In the genomic region with DNA sequence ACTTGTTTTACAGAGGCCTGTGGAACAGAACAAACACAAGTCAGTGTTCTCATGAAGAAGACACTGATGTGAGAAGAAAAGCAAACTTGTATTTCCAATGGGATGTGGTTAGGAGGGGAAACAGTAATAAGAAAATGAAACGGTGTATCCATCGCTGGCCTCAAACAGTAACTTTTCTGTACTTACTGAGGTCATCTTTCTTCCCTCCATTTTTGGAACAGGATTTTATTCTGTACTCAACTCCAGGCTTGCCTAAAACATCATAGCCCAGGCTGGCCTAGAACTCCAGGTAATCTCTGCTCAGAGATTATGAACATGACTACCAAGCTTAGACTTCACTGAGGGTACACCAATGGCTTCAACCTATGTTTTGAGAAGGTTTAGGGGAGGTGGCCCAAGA, we compare ENCODE assay signal across 9 mouse cellular contexts. TPM values are rescaled to one million over a fixed set of nuclear protein-coding genes. Genes with fewer than 3 reads are reported as not detected.
A peak's percentile ranks its signal among the peaks of the same experiment; 100 is the strongest.
DNase-seq lines count a peak whose midpoint lies in the region; ATAC-seq and TF ChIP-seq lines count a peak whose summit lies in the region.
"Had no signal": no experiment of that assay in that cellular context is flagged by ENCODE, and none has a peak within 500 bp of the region (broad histone marks: within the 10 kb centered on the region; RNA-seq: fewer than 3 reads in every experiment).

No protein-coding gene starts in this region.

- peaks cover 75% of the 10 kb centered on the region for H3K36me3 ChIP-seq in heart, embryonic 10.5 days
- peaks cover 72% of the 10 kb centered on the region for H3K36me3 ChIP-seq in ES-Bruce4 (ENCODE audit: control insufficient read depth, insufficient read depth, low read length, poor library complexity, severe bottlenecking)
- H3K36me3 ChIP-seq in hindbrain, embryonic 11.5 days (ENCODE audit: control insufficient read depth, insufficient read depth, low read length), result peaks cover 40% of the 10 kb centered on the region
- H3K36me3 ChIP-seq in liver, embryonic 16.5 days (ENCODE audit: control insufficient read depth, insufficient read depth), result peaks cover 72% of the 10 kb centered on the region

- H3K4me3 ChIP-seq in heart, embryonic 10.5 days, result peak overlapping the region; percentile 88
- no peak overlapping the region for H3K4me3 ChIP-seq in ES-Bruce4 (ENCODE audit: low read depth, low read length)
- peak overlapping the region; percentile 96 for H3K4me3 ChIP-seq in hindbrain, embryonic 11.5 days (ENCODE audit: low read depth, low read length)
- peak overlapping the region; percentile 89 for H3K4me3 ChIP-seq in liver, embryonic 16.5 days (ENCODE audit: low read depth, low read length)

- no peak for TF ChIP-seq CTCF in ES-Bruce4 (IDR thresholded peaks at IDR 0.05; ENCODE audit: low read depth, low read length)

- H3K9ac ChIP-seq in ES-Bruce4 (ENCODE audit: low read depth, poor library complexity, severe bottlenecking), result peak overlapping the region; percentile 95
- H3K9ac ChIP-seq in hindbrain, embryonic 11.5 days (ENCODE audit: low read depth, low read length), result no peak overlapping the region; the same call in 1 of the 2 replicates
- H3K9ac ChIP-seq in liver, embryonic 16.5 days (ENCODE audit: low read depth, low read length), result peak overlapping the region; percentile 96

- TF ChIP-seq EP300 in ES-Bruce4 (IDR thresholded peaks at IDR 0.05; ENCODE audit: insufficient read depth, low read depth, low read length), result no peak

- H3K27me3 ChIP-seq in heart, embryonic 10.5 days (ENCODE audit: insufficient read depth, poor library complexity, severe bottlenecking), result no peaks in the 10 kb centered on the region
- H3K27me3 ChIP-seq in ES-Bruce4 (ENCODE audit: control insufficient read depth, insufficient read depth, low read length, poor library complexity, severe bottlenecking), result no peaks in the 10 kb centered on the region
- no peaks in the 10 kb centered on the region for H3K27me3 ChIP-seq in hindbrain, embryonic 11.5 days (ENCODE audit: control insufficient read depth, insufficient read depth, low read length)
- H3K27me3 ChIP-seq in liver, embryonic 16.5 days (ENCODE audit: control insufficient read depth, insufficient read depth, low read depth, low read length), result no peaks in the 10 kb centered on the region

- no peak for ATAC-seq in hindbrain, embryonic 11.5 days (ENCODE audit: low FRiP score)
- ATAC-seq in liver, embryonic 16.5 days (ENCODE audit: low read depth), result no peak

- peak overlapping the region; percentile 97; the same call in 1 of the 2 replicates for H3K27ac ChIP-seq in heart, embryonic 10.5 days
- no peak overlapping the region for H3K27ac ChIP-seq in ES-Bruce4 (ENCODE audit: insufficient read depth, low read length)
- H3K27ac ChIP-seq in hindbrain, embryonic 11.5 days (ENCODE audit: low read depth, low read length), result no peak overlapping the region
- H3K27ac ChIP-seq in liver, embryonic 16.5 days (ENCODE audit: low read length), result peak overlapping the region; percentile 97

- H3K9me3 ChIP-seq in heart, embryonic 10.5 days, result no peaks in the 10 kb centered on the region
- H3K9me3 ChIP-seq in ES-Bruce4 (replicated peaks; ENCODE audit: control insufficient read depth, insufficient read depth, low read length, poor library complexity, severe bottlenecking), result no peaks in the 10 kb centered on the region
- no peaks in the 10 kb centered on the region for H3K9me3 ChIP-seq in hindbrain, embryonic 11.5 days (ENCODE audit: control insufficient read depth, low read length)
- H3K9me3 ChIP-seq in liver, embryonic 16.5 days (replicated peaks; ENCODE audit: control insufficient read depth, low read length), result no peaks in the 10 kb centered on the region

- WGBS in heart, embryonic 10.5 days, result 89% methylated on average over 2 of the region's 2 CpGs
- 97% methylated on average over 2 of the region's 2 CpGs for WGBS in hindbrain, embryonic 11.5 days
- 80% methylated on average over 2 of the region's 2 CpGs for WGBS in liver, embryonic 16.5 days (ENCODE audit: insufficient replicate concordance)

- TF ChIP-seq POLR2A in ES-Bruce4 (IDR thresholded peaks at IDR 0.05; ENCODE audit: insufficient read depth, low read length), result no peak

- H3K4me2 ChIP-seq in hindbrain, embryonic 11.5 days (replicated peaks; ENCODE audit: low read depth, low read length), result peak overlapping the region; percentile 60
- peak overlapping the region; percentile 75 for H3K4me2 ChIP-seq in liver, embryonic 16.5 days (ENCODE audit: low read depth, low read length)

- peaks cover 35% of the 10 kb centered on the region for H3K4me1 ChIP-seq in heart, embryonic 10.5 days
- H3K4me1 ChIP-seq in ES-Bruce4 (ENCODE audit: control insufficient read depth, insufficient read depth, low read length), result peaks cover 1% of the 10 kb centered on the region
- H3K4me1 ChIP-seq in hindbrain, embryonic 11.5 days (replicated peaks; ENCODE audit: control insufficient read depth, insufficient read depth, low read length), result peaks cover 12% of the 10 kb centered on the region; the same call in 1 of the 2 replicates
- H3K4me1 ChIP-seq in liver, embryonic 16.5 days (ENCODE audit: control insufficient read depth, low read depth, low read length), result peaks cover 65% of the 10 kb centered on the region

- no peak for DNase-seq in heart, embryonic 10.5 days (ENCODE audit: low spot score)
- no peak for DNase-seq in heart, adult 11 months
- DNase-seq in hindbrain, embryonic 11.5 days (ENCODE audit: low spot score), result no peak
- no peak for DNase-seq in cerebellum, adult 8-10 months
- DNase-seq in testis, postnatal 10 days (ENCODE audit: low spot score), result no peak
- no peak for DNase-seq in frontal cortex, postnatal 10 days (ENCODE audit: low spot score in 2 of 2)
- DNase-seq: retina, postnatal 1 day had no signal

RNA-seq across cellular contexts. Expression of gene Rad23a, which starts 1.1 kb away (rescaled TPM):
- 137 and 154 TPM in 2 replicates for polyA plus RNA-seq in heart, embryonic 10.5 days (2016; fragmentation: Nextera tagmentation; extraction: Ambion mirVana)
- 68.0 and 76.1 TPM in 2 replicates for polyA plus RNA-seq in ES-Bruce4 (2011; ENCODE audit: insufficient read depth, insufficient read length, low read depth, missing spikeins)
- 88.6 and 91.3 TPM in 2 replicates for polyA plus RNA-seq in hindbrain, embryonic 11.5 days (2014; fragmentation: Nextera tagmentation; extraction: Ambion mirVana)
- 294 and 307 TPM in 2 replicates for polyA plus RNA-seq in liver, embryonic 16.5 days (2015; fragmentation: Nextera tagmentation; extraction: Ambion mirVana)

RNA-seq across cellular contexts. Expression of gene Calr, which starts 7.3 kb away (rescaled TPM):
- 881 and 1,047 TPM in 2 replicates for polyA plus RNA-seq in heart, embryonic 10.5 days (2016; fragmentation: Nextera tagmentation; extraction: Ambion mirVana)
- polyA plus RNA-seq in ES-Bruce4 (2011; ENCODE audit: insufficient read depth, insufficient read length, low read depth, missing spikeins), result 507 and 546 TPM in 2 replicates
- 837 and 845 TPM in 2 replicates for polyA plus RNA-seq in hindbrain, embryonic 11.5 days (2014; fragmentation: Nextera tagmentation; extraction: Ambion mirVana)
- 473 and 480 TPM in 2 replicates for polyA plus RNA-seq in liver, embryonic 16.5 days (2015; fragmentation: Nextera tagmentation; extraction: Ambion mirVana)

RNA-seq across cellular contexts. Expression of gene Gadd45gip1, which starts 8.1 kb away (rescaled TPM):
- polyA plus RNA-seq in heart, embryonic 10.5 days (2016; fragmentation: Nextera tagmentation; extraction: Ambion mirVana), result 57.3 and 60.5 TPM in 2 replicates
- 19.5 and 20.5 TPM in 2 replicates for polyA plus RNA-seq in ES-Bruce4 (2011; ENCODE audit: insufficient read depth, insufficient read length, low read depth, missing spikeins)
- polyA plus RNA-seq in hindbrain, embryonic 11.5 days (2014; fragmentation: Nextera tagmentation; extraction: Ambion mirVana), result 36.0 and 37.2 TPM in 2 replicates
- 41.5 and 41.9 TPM in 2 replicates for polyA plus RNA-seq in liver, embryonic 16.5 days (2015; fragmentation: Nextera tagmentation; extraction: Ambion mirVana)

RNA-seq across cellular contexts. Expression of gene Dand5, which starts 16.8 kb away (rescaled TPM):
- 5.3 TPM in 2 replicates for polyA plus RNA-seq in heart, embryonic 10.5 days (2016; fragmentation: Nextera tagmentation; extraction: Ambion mirVana)
- polyA plus RNA-seq in ES-Bruce4 (2011; ENCODE audit: insufficient read depth, insufficient read length, low read depth, missing spikeins), result 2.5 and 3.1 TPM in 2 replicates
- polyA plus RNA-seq in hindbrain, embryonic 11.5 days (2014; fragmentation: Nextera tagmentation; extraction: Ambion mirVana), result 6.2 and 7.1 TPM in 2 replicates
- 2.5 and 3.0 TPM in 2 replicates for polyA plus RNA-seq in liver, embryonic 16.5 days (2015; fragmentation: Nextera tagmentation; extraction: Ambion mirVana)

RNA-seq across cellular contexts. Expression of gene Farsa, which starts 17.4 kb away (rescaled TPM):
- 80.8 and 108 TPM in 2 replicates for polyA plus RNA-seq in heart, embryonic 10.5 days (2016; fragmentation: Nextera tagmentation; extraction: Ambion mirVana)
- polyA plus RNA-seq in ES-Bruce4 (2011; ENCODE audit: insufficient read depth, insufficient read length, low read depth, missing spikeins), result 50.8 and 52.6 TPM in 2 replicates
- polyA plus RNA-seq in hindbrain, embryonic 11.5 days (2014; fragmentation: Nextera tagmentation; extraction: Ambion mirVana), result 89.6 and 91.4 TPM in 2 replicates
- polyA plus RNA-seq in liver, embryonic 16.5 days (2015; fragmentation: Nextera tagmentation; extraction: Ambion mirVana), result 52.7 and 53.1 TPM in 2 replicates

Comparison
In these comparisons a context has a peak if more than half of its experiments do, and no peak if none do; other contexts are left out.
1. H3K27ac ChIP-seq: peak in heart, embryonic 10.5 days (single experiment) and liver, embryonic 16.5 days (single experiment); none in ES-Bruce4 (single experiment) and hindbrain, embryonic 11.5 days (single experiment).